Mouse (Mus musculus) lung, adult 2 months (tissue): ENCODE measurements around the gene Trim63.

Experiments used
- CTCF ChIP-seq: fragments of 200-500 bp; IDR thresholded peaks from 2 replicates; pipeline ENCODE4 v1.5.1; 2011; ENCODE audit warnings: mild to moderate bottlenecking, low read length, control low read depth; ENCODE audit not compliant: insufficient read depth
- POLR2A ChIP-seq: fragments of 200-500 bp; IDR thresholded peaks from 2 replicates; pipeline ENCODE4 v1.6.1; 2011; ENCODE audit warnings: low read depth, mild to moderate bottlenecking, control low read depth, low read length, borderline replicate concordance; ENCODE audit errors: extremely low read depth

DNA sequence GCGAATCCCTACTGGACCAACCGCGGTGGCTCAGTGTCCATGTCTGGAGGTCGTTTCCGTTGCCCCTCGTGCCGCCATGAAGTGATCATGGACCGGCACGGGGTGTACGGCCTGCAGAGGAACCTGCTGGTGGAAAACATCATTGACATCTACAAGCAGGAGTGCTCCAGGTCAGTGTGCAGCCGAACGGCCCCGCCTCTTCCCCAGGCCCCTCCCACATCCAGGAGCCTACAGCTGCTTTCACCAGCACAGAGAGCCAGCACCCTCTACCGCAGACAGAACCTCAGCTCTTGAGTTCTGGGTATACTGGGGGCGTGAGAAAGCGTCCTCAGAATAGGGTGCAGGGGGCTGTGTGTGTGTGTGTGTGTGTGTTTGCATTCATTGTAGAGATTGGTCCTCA is 1.5 kb downstream of the Trim63 start:
- TF ChIP-seq CTCF (no peak), POLR2A (no peak)
